Mouse (Mus musculus): Measurements from ENCODE around the gene Bend5. TPM values are rescaled to one million over a fixed set of nuclear protein-coding genes. Genes with fewer than 3 reads are reported as not detected.

The Bend5 gene
- 23.3 and 24.2 TPM in 2 replicates for polyA plus RNA-seq (2015; fragmentation: Nextera tagmentation; extraction: Ambion mirVana)

GRCm38 (mm10) chr4:111414818-111415488 lies at the start of gene Bend5:
Gene Bend5, plus strand, starts transcription at chr4:111415006.
- peak within 1 kb of the TSS; percentile 71 for H3K9ac ChIP-seq
- ATAC-seq (ENCODE audit: borderline replicate concordance, extremely low read depth, low FRiP score, low TSS enrichment): peak; percentile 96
- H3K4me1 ChIP-seq: peaks cover 15% of the 10 kb centered on the region
- peak within 1 kb of the TSS; percentile 74 for H3K4me3 ChIP-seq
- H3K36me3 ChIP-seq: no peaks in the 10 kb centered on the region; the same call in 1 of the 2 replicates
- no peaks in the 10 kb centered on the region for H3K9me3 ChIP-seq
- H3K4me2 ChIP-seq: peak within 1 kb of the TSS; percentile 70
- under 1% methylated on average over 64 of the region's 66 CpGs for WGBS
- no peaks in the 10 kb centered on the region for H3K27me3 ChIP-seq
- peak within 1 kb of the TSS; percentile 87 for H3K27ac ChIP-seq

GRCm38 (mm10) chr4:111367771-111368170 lies 47.0 kb upstream of the Bend5 start:
- no peak for ATAC-seq (ENCODE audit: borderline replicate concordance, extremely low read depth, low FRiP score, low TSS enrichment)
- Histone ChIP-seq H3K27me3 (no peaks in the 10 kb centered on the region), H3K4me1 (no peaks in the 10 kb centered on the region), H3K36me3 (no peaks in the 10 kb centered on the region), H3K4me3 (no peak overlapping the region), H3K4me2 (no peak overlapping the region), H3K9ac (no peak overlapping the region), H3K9me3 (no peaks in the 10 kb centered on the region), H3K27ac (no peak overlapping the region)
- WGBS: 51% methylated on average over 2 of the region's 2 CpGs

- H3K36me3 ChIP-seq: no peaks in the 10 kb centered on the region
- no peak overlapping the region for H3K4me2 ChIP-seq
- H3K9ac ChIP-seq: no peak overlapping the region
- no peaks in the 10 kb centered on the region for H3K4me1 ChIP-seq
- no peaks in the 10 kb centered on the region for H3K27me3 ChIP-seq
- H3K27ac ChIP-seq: no peak overlapping the region
- no peak overlapping the region for H3K4me3 ChIP-seq
- H3K9me3 ChIP-seq: no peaks in the 10 kb centered on the region
- ATAC-seq (ENCODE audit: borderline replicate concordance, extremely low read depth, low FRiP score, low TSS enrichment): no peak
These were observed 37.6 kb upstream of the Bend5 start for GRCm38 (mm10) chr4:111377159-111377558.

DNA sequence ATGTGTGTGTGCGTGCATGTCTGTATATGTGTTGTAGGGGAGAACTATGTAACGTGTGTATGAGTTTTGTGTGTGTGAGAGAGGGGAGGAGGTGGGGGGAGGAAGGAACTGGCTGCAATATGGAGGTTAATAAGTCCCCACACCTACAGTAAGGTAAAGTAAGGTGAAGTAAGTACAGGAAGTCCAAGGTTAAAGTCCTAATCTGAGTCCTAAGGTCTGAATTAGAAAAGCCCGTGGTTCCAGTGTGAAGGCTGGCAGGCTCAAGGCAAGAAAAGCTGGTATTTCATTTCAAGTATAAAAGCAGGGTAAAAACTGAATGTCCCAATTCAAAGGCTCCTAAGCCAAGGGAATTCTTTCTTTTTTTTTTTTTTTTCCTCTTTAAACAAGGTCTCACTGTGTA lies 36.7 kb upstream of the Bend5 start:
- no peaks in the 10 kb centered on the region for H3K4me1 ChIP-seq
- ATAC-seq (ENCODE audit: borderline replicate concordance, extremely low read depth, low FRiP score, low TSS enrichment): no peak
- no peaks in the 10 kb centered on the region for H3K27me3 ChIP-seq
- no peak overlapping the region for H3K27ac ChIP-seq
- no peaks in the 10 kb centered on the region for H3K9me3 ChIP-seq
- H3K9ac ChIP-seq: no peak overlapping the region
- no peak overlapping the region for H3K4me2 ChIP-seq
- H3K4me3 ChIP-seq: no peak overlapping the region
- H3K36me3 ChIP-seq: no peaks in the 10 kb centered on the region
- WGBS: 81% methylated on average over 3 of the region's 3 CpGs

GRCm38 (mm10) chr4:111383101-111383500 lies 31.7 kb upstream of the Bend5 start:
- Histone ChIP-seq H3K4me1 (no peaks in the 10 kb centered on the region), H3K36me3 (no peaks in the 10 kb centered on the region), H3K4me2 (no peak overlapping the region), H3K9me3 (no peaks in the 10 kb centered on the region), H3K9ac (no peak overlapping the region), H3K4me3 (no peak overlapping the region), H3K27ac (no peak overlapping the region), H3K27me3 (no peaks in the 10 kb centered on the region)
- WGBS: 70% methylated on average over 2 of the region's 2 CpGs
- no peak for ATAC-seq (ENCODE audit: borderline replicate concordance, extremely low read depth, low FRiP score, low TSS enrichment)

GRCm38 (mm10) chr4:111390736-111391135 lies 24.1 kb upstream of the Bend5 start:
- Histone ChIP-seq H3K4me1 (no peaks in the 10 kb centered on the region), H3K4me3 (no peak overlapping the region), H3K4me2 (no peak overlapping the region), H3K9ac (no peak overlapping the region), H3K9me3 (no peaks in the 10 kb centered on the region), H3K27ac (no peak overlapping the region), H3K36me3 (no peaks in the 10 kb centered on the region), H3K27me3 (no peaks in the 10 kb centered on the region)
- ATAC-seq (ENCODE audit: borderline replicate concordance, extremely low read depth, low FRiP score, low TSS enrichment): peak; percentile 39; the same call in 1 of the 2 replicates

DNA sequence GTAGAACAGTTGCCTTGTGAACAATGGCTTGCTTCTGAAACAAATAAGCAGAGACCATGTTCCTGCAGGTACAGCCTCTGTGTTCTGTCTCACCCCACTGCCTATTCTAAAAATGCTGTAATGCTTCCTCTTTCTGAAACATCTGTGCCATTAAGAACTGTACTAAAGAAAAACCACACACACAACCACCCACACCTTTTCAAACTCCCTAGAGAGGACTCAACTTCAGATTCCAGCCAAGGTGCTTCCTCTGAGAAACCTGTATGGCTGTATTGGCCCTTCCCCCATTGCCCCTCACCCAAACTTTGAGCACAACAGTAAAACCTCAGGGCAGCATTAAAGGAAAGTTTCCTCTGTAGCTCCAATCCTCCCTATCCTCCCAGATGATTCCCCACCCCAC lies 15.0 kb upstream of the Bend5 start:
- Histone ChIP-seq H3K9me3 (no peaks in the 10 kb centered on the region), H3K4me3 (no peak overlapping the region), H3K36me3 (no peaks in the 10 kb centered on the region), H3K4me1 (no peaks in the 10 kb centered on the region), H3K4me2 (no peak overlapping the region), H3K9ac (no peak overlapping the region), H3K27me3 (no peaks in the 10 kb centered on the region), H3K27ac (no peak overlapping the region)
- no peak for ATAC-seq (ENCODE audit: borderline replicate concordance, extremely low read depth, low FRiP score, low TSS enrichment)

DNA sequence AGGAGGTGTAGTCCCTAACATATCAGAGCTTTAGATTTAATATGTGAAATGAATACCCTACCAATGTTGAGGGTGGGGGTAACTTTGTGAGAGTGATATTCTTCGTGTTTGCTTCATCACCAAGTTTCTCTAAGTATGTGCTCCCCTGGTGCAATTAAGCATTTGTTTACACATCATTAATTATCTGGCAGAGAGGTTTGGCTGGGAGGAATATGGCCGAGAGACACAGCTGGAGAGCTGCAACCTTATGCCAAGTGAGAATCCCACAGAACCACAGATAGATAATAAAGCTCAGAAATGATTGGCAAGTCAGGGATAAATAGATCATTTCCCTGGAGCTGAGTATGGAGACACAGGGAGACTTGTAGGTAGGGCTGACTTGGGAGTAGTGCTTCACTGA lies 14.1 kb upstream of the Bend5 start:
- no peak overlapping the region for H3K9ac ChIP-seq
- no peak for ATAC-seq (ENCODE audit: borderline replicate concordance, extremely low read depth, low FRiP score, low TSS enrichment)
- H3K4me3 ChIP-seq: no peak overlapping the region
- no peak overlapping the region for H3K4me2 ChIP-seq
- no peaks in the 10 kb centered on the region for H3K4me1 ChIP-seq
- H3K9me3 ChIP-seq: no peaks in the 10 kb centered on the region
- no peaks in the 10 kb centered on the region for H3K36me3 ChIP-seq
- 17% methylated on average over 2 of the region's 2 CpGs for WGBS
- H3K27ac ChIP-seq: no peak overlapping the region
- no peaks in the 10 kb centered on the region for H3K27me3 ChIP-seq

GRCm38 (mm10) chr4:111403243-111403642 lies 11.6 kb upstream of the Bend5 start:
- H3K4me3 ChIP-seq: no peak overlapping the region
- H3K4me2 ChIP-seq: no peak overlapping the region
- H3K9me3 ChIP-seq: no peaks in the 10 kb centered on the region
- no peak overlapping the region for H3K27ac ChIP-seq
- no peak overlapping the region for H3K9ac ChIP-seq
- WGBS: 31% methylated on average over 1 of the region's 1 CpGs
- no peaks in the 10 kb centered on the region for H3K36me3 ChIP-seq
- ATAC-seq (ENCODE audit: borderline replicate concordance, extremely low read depth, low FRiP score, low TSS enrichment): no peak
- H3K4me1 ChIP-seq: no peaks in the 10 kb centered on the region
- H3K27me3 ChIP-seq: no peaks in the 10 kb centered on the region

GRCm38 (mm10) chr4:111410731-111411130 lies 4.1 kb upstream of the Bend5 start:
- Histone ChIP-seq H3K27ac (no peak overlapping the region), H3K36me3 (no peaks in the 10 kb centered on the region), H3K9me3 (no peaks in the 10 kb centered on the region), H3K4me2 (no peak overlapping the region), H3K4me1 (peaks cover 9% of the 10 kb centered on the region), H3K27me3 (no peaks in the 10 kb centered on the region), H3K9ac (no peak overlapping the region), H3K4me3 (no peak overlapping the region)
- 77% methylated on average over 4 of the region's 4 CpGs for WGBS
- ATAC-seq (ENCODE audit: borderline replicate concordance, extremely low read depth, low FRiP score, low TSS enrichment): no peak

DNA sequence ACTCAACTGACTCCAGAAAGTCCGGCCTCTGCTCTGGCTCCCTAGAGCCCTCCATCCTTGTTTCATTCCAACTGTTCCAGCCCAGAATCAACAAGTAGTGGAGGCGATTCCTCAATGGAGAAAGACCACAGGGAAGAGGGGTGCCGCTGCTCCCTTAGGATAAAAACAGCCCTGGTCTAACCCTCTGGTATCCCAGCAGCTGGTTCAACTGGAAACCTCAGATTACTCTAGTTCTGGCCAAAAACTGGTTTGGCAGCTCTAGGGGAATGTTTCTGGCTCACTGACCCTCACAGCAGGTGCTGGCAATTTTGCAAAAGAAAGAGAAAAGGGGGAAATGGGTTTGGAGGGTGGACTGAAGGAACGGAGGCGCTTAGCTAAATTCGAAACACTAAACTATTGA lies 407 bp upstream of the Bend5 start:
- peak overlapping the region; percentile 87 for H3K27ac ChIP-seq
- peak; percentile 25; the same call in 1 of the 2 replicates for ATAC-seq (ENCODE audit: borderline replicate concordance, extremely low read depth, low FRiP score, low TSS enrichment)
- peak overlapping the region; percentile 70 for H3K4me2 ChIP-seq
- no peaks in the 10 kb centered on the region; the same call in 1 of the 2 replicates for H3K36me3 ChIP-seq
- peaks cover 15% of the 10 kb centered on the region for H3K4me1 ChIP-seq
- peak overlapping the region; percentile 74 for H3K4me3 ChIP-seq
- no peaks in the 10 kb centered on the region for H3K9me3 ChIP-seq
- WGBS: 2% methylated on average over 6 of the region's 6 CpGs
- H3K9ac ChIP-seq: peak overlapping the region; percentile 71
- H3K27me3 ChIP-seq: no peaks in the 10 kb centered on the region

DNA sequence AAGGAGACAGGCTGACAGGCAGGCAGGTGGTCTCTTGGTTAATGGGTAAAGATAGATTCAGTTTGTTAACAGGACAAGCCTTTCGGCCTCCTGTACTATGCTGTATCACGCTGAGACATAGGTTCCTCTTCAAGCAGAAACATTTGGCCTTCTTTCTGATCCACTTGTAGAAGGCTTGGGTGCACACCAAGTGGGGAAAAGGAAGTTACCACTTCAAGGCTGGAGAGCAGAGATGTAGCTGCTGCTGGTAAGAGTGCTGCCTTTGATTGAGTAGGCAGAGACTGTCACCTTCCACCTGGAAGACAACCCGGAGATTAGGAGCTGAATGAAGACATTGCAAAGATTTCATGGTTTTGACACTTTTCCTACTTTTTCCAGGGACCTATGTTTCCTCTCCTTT lies 1.3 kb downstream of the Bend5 start:
- ATAC-seq (ENCODE audit: borderline replicate concordance, extremely low read depth, low FRiP score, low TSS enrichment): no peak
- Histone ChIP-seq H3K36me3 (no peaks in the 10 kb centered on the region; the same call in 1 of the 2 replicates), H3K9me3 (no peaks in the 10 kb centered on the region), H3K9ac (0 out of 2 replicates have a peak overlapping the region, but pooled peaks have one; percentile 71), H3K4me3 (peak overlapping the region; percentile 74), H3K27me3 (no peaks in the 10 kb centered on the region), H3K4me1 (peaks cover 15% of the 10 kb centered on the region), H3K27ac (no peak overlapping the region), H3K4me2 (peak overlapping the region; percentile 70)
- 62% methylated on average over 3 of the region's 3 CpGs for WGBS
